Mouse (Mus musculus) kidney, embryonic 14.5 days (tissue): Measurements from ENCODE around the gene Engase. TPM values are rescaled to one million over a fixed set of nuclear protein-coding genes. Genes with fewer than 3 reads are reported as not detected.

Experiments used
- polyA plus RNA-seq: library from polyadenylated mRNA; unstranded; fragments of >200 nt; fragmentation: Nextera tagmentation; extraction: Ambion mirVana; gene quantifications from 2 replicates; pipeline ENCODE4 v1.2.1, GENCODE M21; 2014

Gene Engase
- polyA plus RNA-seq, 1 experiment from 2014 or later: 9.7 TPM

Other genes with a start within 250 kb of the Engase start
- gene Cyth1, start 228.2 kb upstream of the Engase start, polyA plus RNA-seq: 11.4 and 12.4 TPM in 2 replicates
- 12.2 and 18.1 TPM in 2 replicates for gene Usp36, start 186.6 kb upstream of the Engase start, polyA plus RNA-seq
- gene Cep295nl, start 134.3 kb upstream of the Engase start, polyA plus RNA-seq: 0.41 and 0.42 TPM in 2 replicates
- gene Timp2, start 121.1 kb upstream of the Engase start, polyA plus RNA-seq: 58.7 and 102 TPM in 2 replicates
- gene Lgals3bp, start 74.7 kb upstream of the Engase start, polyA plus RNA-seq: 11.8 and 13.0 TPM in 2 replicates
- 19.0 and 24.1 TPM in 2 replicates for gene Cant1, start 57.7 kb upstream of the Engase start, polyA plus RNA-seq
- gene C1qtnf1, start 48.6 kb upstream of the Engase start, polyA plus RNA-seq: 2.8 and 4.0 TPM in 2 replicates